Mouse (Mus musculus): ENCODE measurements around the gene Efr3b.
"Not testable (repeated sequence)": the region's sequence is repeated elsewhere in the genome, so short reads cannot be mapped to it uniquely, and the experiment has no call there.

Efr3b gene

DNA sequence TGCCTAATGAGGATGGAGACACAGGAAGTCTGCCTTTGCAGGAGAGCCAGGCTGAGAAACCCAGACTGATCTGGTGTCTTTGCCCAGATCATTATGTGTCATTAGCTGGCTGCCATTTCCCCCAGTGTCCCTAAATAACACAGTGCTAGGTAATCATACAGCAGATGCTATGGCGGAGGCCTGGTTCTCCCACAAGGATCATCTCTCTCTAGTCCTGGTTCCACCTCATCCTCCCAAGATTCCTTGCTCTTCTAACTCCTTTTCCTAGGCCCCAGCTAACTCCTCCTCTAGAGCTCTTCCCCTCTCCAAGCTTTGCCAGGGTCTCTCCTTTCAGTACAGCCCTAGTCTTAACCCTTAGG lies 57.7 kb downstream of the Efr3b start:
- no peak for DNase-seq

DNA sequence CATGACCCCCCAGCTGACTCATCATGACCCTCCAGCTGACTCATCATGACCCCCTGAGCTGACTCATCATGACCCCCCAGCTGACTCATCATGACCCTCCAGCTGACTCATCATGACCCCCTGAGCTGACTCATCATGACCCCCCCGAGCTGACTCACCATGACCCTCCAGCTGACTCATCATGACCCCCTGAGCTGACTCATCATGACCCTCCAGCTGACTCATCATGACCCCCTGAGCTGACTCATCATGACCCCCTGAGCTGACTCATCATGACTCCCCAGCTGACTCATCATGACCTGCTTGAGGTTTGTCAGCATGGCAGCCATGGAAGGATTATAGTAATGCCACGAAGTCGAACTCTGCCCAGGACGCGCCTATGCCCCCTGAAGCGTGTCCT lies 65.5 kb downstream of the Efr3b start:
- DNase-seq = not testable (repeated sequence)

GRCm38 (mm10) chr12:3968380-3968779 lies 70.3 kb downstream of the Efr3b start:
- no peak for DNase-seq

GRCm38 (mm10) chr12:3967196-3967595 lies 71.5 kb downstream of the Efr3b start:
- no peak for DNase-seq

- peak; percentile 48 for DNase-seq
Observed at GRCm38 (mm10) chr12:3960553-3960952, 78.2 kb downstream of the Efr3b start.

DNA sequence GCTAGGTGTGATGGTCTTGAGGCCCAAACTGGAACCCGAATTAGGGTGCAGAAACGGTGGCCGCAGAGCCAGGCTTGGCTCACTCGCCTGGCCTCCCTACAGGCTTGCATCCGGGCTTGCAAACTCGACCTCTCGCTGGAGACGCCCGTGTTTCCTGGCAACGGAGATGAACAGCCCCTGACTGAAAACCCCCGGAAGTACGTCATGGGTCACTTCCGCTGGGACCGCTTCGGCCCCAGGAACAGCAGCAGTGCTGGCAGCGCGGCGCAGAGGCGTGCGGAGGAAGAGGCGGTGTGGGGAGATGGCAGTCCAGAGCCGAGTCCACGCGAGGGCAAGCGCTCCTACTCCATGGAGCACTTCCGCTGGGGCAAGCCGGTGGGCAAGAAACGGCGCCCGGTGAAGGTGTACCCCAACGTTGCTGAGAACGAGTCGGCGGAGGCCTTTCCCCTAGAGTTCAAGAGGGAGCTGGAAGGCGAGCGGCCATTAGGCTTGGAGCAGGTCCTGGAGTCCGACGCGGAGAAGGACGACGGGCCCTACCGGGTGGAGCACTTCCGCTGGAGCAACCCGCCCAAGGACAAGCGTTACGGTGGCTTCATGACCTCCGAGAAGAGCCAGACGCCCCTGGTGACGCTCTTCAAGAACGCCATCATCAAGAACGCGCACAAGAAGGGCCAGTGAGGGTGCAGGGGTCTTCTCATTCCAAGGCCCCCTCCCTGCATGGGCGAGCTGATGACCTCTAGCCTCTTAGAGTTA lies 78.7 kb downstream of the Efr3b start:
- peak; percentile 86 for DNase-seq

DNA sequence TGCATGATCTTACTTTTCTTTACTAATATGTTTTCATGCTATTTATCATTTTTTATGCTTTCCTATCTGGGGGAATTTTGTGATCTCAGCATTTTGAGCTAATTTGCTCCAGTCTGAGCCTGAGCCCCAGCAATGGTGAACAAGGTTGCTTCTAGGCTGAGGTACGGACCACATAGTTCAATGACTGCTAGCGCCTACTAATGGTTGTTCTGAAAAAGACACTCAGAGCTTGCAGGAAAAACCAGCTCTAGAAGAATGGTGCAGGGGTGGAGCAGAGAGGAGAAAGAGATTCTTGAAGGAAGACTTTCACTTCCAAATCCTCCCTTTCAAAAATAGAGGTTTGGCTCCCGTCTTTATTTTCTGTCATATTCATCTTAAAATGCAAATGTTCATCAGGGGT lies 82.4 kb downstream of the Efr3b start:
- DNase-seq = no peak

- DNase-seq = no peak
Observed at GRCm38 (mm10) chr12:3955371-3955770, 83.3 kb downstream of the Efr3b start.

- DNase-seq = no peak
Observed at GRCm38 (mm10) chr12:3954651-3955050, 84.1 kb downstream of the Efr3b start, which contains the start of gene Pomc. Gene Pomc, plus strand, starts transcription at chr12:3954951.

DNA sequence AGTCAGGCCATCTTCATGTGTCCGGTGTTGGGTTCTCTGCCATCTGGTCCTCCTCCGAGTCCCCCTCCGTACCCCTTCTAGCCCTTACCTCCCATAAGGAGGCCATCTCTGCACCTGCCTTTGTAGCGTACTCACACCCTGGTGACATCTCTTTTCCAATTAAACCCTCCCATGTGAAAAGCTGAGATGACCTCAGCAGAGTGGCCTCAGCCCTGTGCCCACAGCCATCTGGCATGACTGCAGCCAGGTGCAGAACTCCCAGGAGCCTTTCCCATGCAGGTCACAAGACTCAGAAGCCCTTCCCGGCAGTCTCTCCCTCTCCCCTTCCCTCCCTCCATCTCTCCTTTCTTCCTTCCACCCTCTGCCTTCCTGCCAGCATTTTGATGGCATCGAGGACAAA lies 91.2 kb downstream of the Efr3b start:
- no peak for DNase-seq

GRCm38 (mm10) chr12:3944454-3945073 lies 94.2 kb downstream of the Efr3b start:
- DNase-seq = no peak

DNA sequence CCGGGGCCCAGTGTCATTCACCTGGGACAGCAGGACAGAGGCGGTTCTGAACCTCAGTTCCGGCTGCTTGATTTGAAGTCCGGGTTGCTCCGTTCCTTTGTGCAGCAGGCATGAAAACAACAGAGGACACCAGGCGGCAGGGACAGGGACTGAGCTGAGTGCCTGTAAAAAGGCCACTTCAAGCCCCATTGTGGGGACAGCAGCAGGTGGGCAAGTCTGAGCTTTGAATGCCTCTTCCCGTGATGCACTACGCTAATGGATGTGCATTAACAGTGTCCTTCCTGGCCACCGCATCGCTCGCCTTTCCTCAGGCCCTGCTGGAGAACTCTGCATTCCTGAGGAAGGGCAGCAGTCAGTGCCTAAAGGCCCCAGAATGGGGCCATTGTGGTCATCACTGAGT lies 96.7 kb downstream of the Efr3b start:
- no peak for DNase-seq

- DNase-seq = peak; percentile 60
Observed at GRCm38 (mm10) chr12:3930090-3930865, 108.4 kb downstream of the Efr3b start.

GRCm38 (mm10) chr12:3928841-3929240 lies 109.9 kb downstream of the Efr3b start:
- no peak for DNase-seq

GRCm38 (mm10) chr12:3926127-3926526 lies 112.6 kb downstream of the Efr3b start:
- DNase-seq = peak; percentile 81

DNA sequence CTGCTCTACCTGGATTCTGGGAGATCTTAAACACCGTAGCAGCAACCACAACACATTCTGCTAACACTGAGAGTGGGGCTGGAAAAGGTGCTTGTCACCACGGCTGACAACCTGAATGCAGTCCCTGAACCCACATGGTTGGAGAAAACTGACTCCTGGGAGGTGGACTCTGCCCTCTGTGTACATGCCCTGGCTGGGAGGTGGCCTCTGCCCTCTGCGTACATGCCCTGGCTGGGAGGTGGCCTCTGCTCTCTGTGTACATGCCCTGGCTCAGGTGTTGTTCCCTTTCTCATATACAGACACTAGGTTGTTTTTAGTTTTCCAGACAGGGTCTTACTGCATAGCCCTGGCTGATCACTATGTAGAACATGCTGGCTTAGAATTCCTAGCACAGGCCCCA lies 119.3 kb downstream of the Efr3b start:
- no peak for DNase-seq

- no peak for DNase-seq
Observed at GRCm38 (mm10) chr12:3918577-3918976, 120.1 kb downstream of the Efr3b start.

- no peak for DNase-seq
Observed at GRCm38 (mm10) chr12:3917668-3918341, 120.9 kb downstream of the Efr3b start.

- DNase-seq = peak; percentile 10
Observed at GRCm38 (mm10) chr12:3915852-3916251, 122.9 kb downstream of the Efr3b start.
